Mouse (Mus musculus): Measurements from ENCODE around the gene Gtpbp3. TPM values are rescaled to one million over a fixed set of nuclear protein-coding genes. Genes with fewer than 3 reads are reported as not detected.
"Not testable (repeated sequence)": the region's sequence is repeated elsewhere in the genome, so short reads cannot be mapped to it uniquely, and the experiment has no call there.

The Gtpbp3 gene
- polyA plus RNA-seq, 1 experiment from 2014 or later = 12.6 TPM

- no peak overlapping the region for H3K4me3 ChIP-seq (replicated peaks)
- no peaks in the 10 kb centered on the region for H3K9me3 ChIP-seq
- 87% methylated on average over 4 of the region's 4 CpGs for WGBS
- ATAC-seq (ENCODE audit: low FRiP score) = no peak
- no peak overlapping the region for H3K9ac ChIP-seq
- no peak overlapping the region for H3K27ac ChIP-seq
- peaks cover 12% of the 10 kb centered on the region for H3K4me1 ChIP-seq
- H3K27me3 ChIP-seq = peaks cover 64% of the 10 kb centered on the region
- H3K4me2 ChIP-seq = no peak overlapping the region
- no peaks in the 10 kb centered on the region for H3K36me3 ChIP-seq (replicated peaks)
Measured at GRCm38 (mm10) chr8:71505979-71506378, 18.1 kb downstream of the Gtpbp3 start.

GRCm38 (mm10) chr8:71507589-71508104 is 19.7 kb downstream of the Gtpbp3 start:
- no peaks in the 10 kb centered on the region for H3K36me3 ChIP-seq (replicated peaks)
- peak; percentile 85 for ATAC-seq (ENCODE audit: low FRiP score)
- peak overlapping the region; percentile 42 for H3K4me3 ChIP-seq (replicated peaks)
- peaks cover 73% of the 10 kb centered on the region for H3K27me3 ChIP-seq
- H3K4me1 ChIP-seq = peaks cover 12% of the 10 kb centered on the region
- WGBS = under 1% methylated on average over 61 of the region's 61 CpGs
- H3K9ac ChIP-seq = no peak overlapping the region
- H3K27ac ChIP-seq = no peak overlapping the region
- no peaks in the 10 kb centered on the region for H3K9me3 ChIP-seq
- peak overlapping the region; percentile 65 for H3K4me2 ChIP-seq

GRCm38 (mm10) chr8:71509316-71509715 is 21.4 kb downstream of the Gtpbp3 start:
- H3K9ac ChIP-seq = no peak overlapping the region
- WGBS = 72% methylated on average over 2 of the region's 2 CpGs
- peaks cover 12% of the 10 kb centered on the region for H3K4me1 ChIP-seq
- ATAC-seq (ENCODE audit: low FRiP score) = no peak
- no peak overlapping the region for H3K27ac ChIP-seq
- H3K4me3 ChIP-seq (replicated peaks) = no peak overlapping the region
- no peaks in the 10 kb centered on the region for H3K36me3 ChIP-seq (replicated peaks)
- no peak overlapping the region for H3K4me2 ChIP-seq
- H3K9me3 ChIP-seq = no peaks in the 10 kb centered on the region
- H3K27me3 ChIP-seq = peaks cover 72% of the 10 kb centered on the region

GRCm38 (mm10) chr8:71511644-71512043 is 23.7 kb downstream of the Gtpbp3 start, which contains the start of gene Plvap:
Plvap (minus strand) TSS chr8:71511752.
- no peaks in the 10 kb centered on the region for H3K9me3 ChIP-seq
- peaks cover 51% of the 10 kb centered on the region for H3K27me3 ChIP-seq
- ATAC-seq (ENCODE audit: low FRiP score) = no peak
- H3K36me3 ChIP-seq (replicated peaks) = no peaks in the 10 kb centered on the region
- H3K4me3 ChIP-seq (replicated peaks) = no peak within 1 kb of the TSS
- H3K9ac ChIP-seq = no peak within 1 kb of the TSS
- H3K27ac ChIP-seq = no peak within 1 kb of the TSS
- peaks cover 12% of the 10 kb centered on the region for H3K4me1 ChIP-seq
- H3K4me2 ChIP-seq = no peak within 1 kb of the TSS
- 77% methylated on average over 14 of the region's 14 CpGs for WGBS

- Histone ChIP-seq H3K4me3 (replicated peaks) (no peak overlapping the region), H3K27me3 (peaks cover 36% of the 10 kb centered on the region), H3K27ac (no peak overlapping the region), H3K36me3 (replicated peaks) (no peaks in the 10 kb centered on the region), H3K9me3 (no peaks in the 10 kb centered on the region), H3K9ac (no peak overlapping the region), H3K4me2 (no peak overlapping the region), H3K4me1 (peaks cover 5% of the 10 kb centered on the region; the same call in 1 of the 2 replicates)
- WGBS = 75% methylated on average over 15 of the region's 15 CpGs
- ATAC-seq (ENCODE audit: low FRiP score) = no peak
Measured at GRCm38 (mm10) chr8:71513018-71513754, 25.3 kb downstream of the Gtpbp3 start.

- Histone ChIP-seq H3K4me3 (replicated peaks) (no peak overlapping the region), H3K4me2 (no peak overlapping the region), H3K36me3 (replicated peaks) (no peaks in the 10 kb centered on the region), H3K27ac (no peak overlapping the region), H3K4me1 (peaks cover 5% of the 10 kb centered on the region; the same call in 1 of the 2 replicates), H3K27me3 (peaks cover 19% of the 10 kb centered on the region), H3K9me3 (no peaks in the 10 kb centered on the region), H3K9ac (no peak overlapping the region)
- 67% methylated on average over 5 of the region's 5 CpGs for WGBS
- ATAC-seq (ENCODE audit: low FRiP score) = no peak
Measured at GRCm38 (mm10) chr8:71515043-71515442, 27.1 kb downstream of the Gtpbp3 start.

- no peaks in the 10 kb centered on the region for H3K9me3 ChIP-seq
- 31% methylated on average over 6 of the region's 6 CpGs for WGBS
- H3K27me3 ChIP-seq = peaks cover 8% of the 10 kb centered on the region
- no peak overlapping the region for H3K4me2 ChIP-seq
- H3K27ac ChIP-seq = no peak overlapping the region
- no peaks in the 10 kb centered on the region for H3K36me3 ChIP-seq (replicated peaks)
- ATAC-seq (ENCODE audit: low FRiP score) = no peak
- no peak overlapping the region for H3K9ac ChIP-seq
- peaks cover 5% of the 10 kb centered on the region; the same call in 1 of the 2 replicates for H3K4me1 ChIP-seq
- no peak overlapping the region for H3K4me3 ChIP-seq (replicated peaks)
Measured at GRCm38 (mm10) chr8:71516786-71517185, 28.9 kb downstream of the Gtpbp3 start.

- not testable (repeated sequence) for ATAC-seq (ENCODE audit: low FRiP score); H3K4me2 ChIP-seq; H3K4me3 ChIP-seq (replicated peaks); H3K9me3 ChIP-seq; H3K9ac ChIP-seq; H3K27ac ChIP-seq; H3K4me1 ChIP-seq; H3K36me3 ChIP-seq (replicated peaks)
- WGBS = 48% methylated on average over 10 of the region's 10 CpGs
- peaks cover 26% of the 10 kb centered on the region for H3K27me3 ChIP-seq
Measured at GRCm38 (mm10) chr8:71519037-71519825, 31.3 kb downstream of the Gtpbp3 start.

- peak; percentile 82 for ATAC-seq (ENCODE audit: low FRiP score)
- Histone ChIP-seq H3K27me3 (peaks cover 50% of the 10 kb centered on the region), H3K4me2 (0 out of 2 replicates have a peak overlapping the region, but pooled peaks have one; percentile 17), H3K9ac (no peak overlapping the region), H3K4me1 (peaks cover 18% of the 10 kb centered on the region), H3K9me3 (no peaks in the 10 kb centered on the region), H3K4me3 (replicated peaks) (no peak overlapping the region), H3K27ac (no peak overlapping the region), H3K36me3 (replicated peaks) (no peaks in the 10 kb centered on the region)
- 7% methylated on average over 17 of the region's 17 CpGs for WGBS
Measured at GRCm38 (mm10) chr8:71521634-71522033, 33.7 kb downstream of the Gtpbp3 start.

GRCm38 (mm10) chr8:71525226-71526050 is 37.5 kb downstream of the Gtpbp3 start, which contains the start of gene Ccdc194:
Ccdc194 (minus strand) TSS chr8:71525711.
- Histone ChIP-seq H3K36me3 (replicated peaks) (no peaks in the 10 kb centered on the region), H3K4me2 (peak within 1 kb of the TSS; percentile 31), H3K27me3 (peaks cover 68% of the 10 kb centered on the region), H3K4me3 (replicated peaks) (peak within 1 kb of the TSS; percentile 14), H3K9ac (peak within 1 kb of the TSS; percentile 25; the same call in 1 of the 2 replicates), H3K27ac (no peak within 1 kb of the TSS), H3K9me3 (no peaks in the 10 kb centered on the region), H3K4me1 (peaks cover 20% of the 10 kb centered on the region)
- ATAC-seq (ENCODE audit: low FRiP score) = no peak
- 4% methylated on average over 46 of the region's 46 CpGs for WGBS

GRCm38 (mm10) chr8:71526272-71526671 is 38.4 kb downstream of the Gtpbp3 start:
- Histone ChIP-seq H3K36me3 (replicated peaks) (no peaks in the 10 kb centered on the region), H3K27ac (no peak overlapping the region), H3K9ac (peak overlapping the region; percentile 25; the same call in 1 of the 2 replicates), H3K9me3 (no peaks in the 10 kb centered on the region), H3K4me1 (peaks cover 20% of the 10 kb centered on the region), H3K4me3 (replicated peaks) (no peak overlapping the region), H3K4me2 (no peak overlapping the region), H3K27me3 (peaks cover 62% of the 10 kb centered on the region)
- WGBS = 3% methylated on average over 6 of the region's 6 CpGs
- no peak for ATAC-seq (ENCODE audit: low FRiP score)
